ENCODE assay signal across 9 mouse cellular contexts in genomic region chr1:76001124-76001523, GRCm38 (mm10).
DNase-seq lines count a peak whose midpoint lies in the region; ATAC-seq and TF ChIP-seq lines count a peak whose summit lies in the region.
"Had no signal": no experiment of that assay in that cellular context is flagged by ENCODE, and none has a peak within 500 bp of the region (broad histone marks: within the 10 kb centered on the region; RNA-seq: fewer than 3 reads in every experiment).

No protein-coding gene starts in this region.

- no peaks in the 10 kb centered on the region for H3K4me1 ChIP-seq in cerebellum, adult 2 months (ENCODE audit: control insufficient read depth, insufficient read depth, low read length)

- no peak for ATAC-seq in monocyte, adult 5-6 weeks (replicated peaks; ENCODE audit: insufficient number of reproducible peaks, low FRiP score, low TSS enrichment, poor library complexity, severe bottlenecking)

- H3K4me3 ChIP-seq in cerebellum, adult 2 months (replicated peaks; ENCODE audit: insufficient read depth, low read depth, low read length) = peak overlapping the region; percentile 3
- H3K4me3 ChIP-seq: myocyte had no signal

- no peak for TF ChIP-seq POLR2A in cerebellum, adult 2 months (IDR thresholded peaks at IDR 0.05; ENCODE audit: borderline replicate concordance, insufficient read depth, low read length)

- WGBS in cerebellum, adult 2 months = 11% methylated on average over 9 of the region's 9 CpGs

- H3K27ac ChIP-seq in cerebellum, adult 2 months (ENCODE audit: insufficient read depth, low read length) = no peak overlapping the region

- no peak for TF ChIP-seq CTCF in cerebellum, adult 2 months (IDR thresholded peaks at IDR 0.05; ENCODE audit: borderline replicate concordance, insufficient read depth, low read depth, low read length)

- no peaks in the 10 kb centered on the region for H3K27me3 ChIP-seq in cerebellum, adult 2 months (ENCODE audit: control insufficient read depth, insufficient read depth, low read length)

- DNase-seq in ovary, adult 18-20 months (ENCODE audit: low spot score) = peak; percentile 2
- no peak for DNase-seq in ovary, postnatal 14 days (ENCODE audit: low spot score)
- peak; percentile 52 to 61 for DNase-seq in cerebellum, adult 2 months
- peak; percentile 29 to 32 for DNase-seq in layer of hippocampus, postnatal 10 days (ENCODE audit: low spot score in 2 of 2)
- DNase-seq in right cerebral cortex, postnatal 4 days = peak; percentile 9
- no peak for DNase-seq in urinary bladder, adult 18-20 months (ENCODE audit: low spot score in 2 of 2)
- DNase-seq: lung, embryonic 14.5 days had no signal

Comparison
In these comparisons a context has a peak if more than half of its experiments do, and no peak if none do; other contexts are left out.
1. DNase-seq: peak in ovary, adult 18-20 months (single experiment), cerebellum, adult 2 months (2 of 2), layer of hippocampus, postnatal 10 days (2 of 2) and right cerebral cortex, postnatal 4 days (single experiment); none in ovary, postnatal 14 days (single experiment) and urinary bladder, adult 18-20 months (0 of 2).